Mouse (Mus musculus) liver, adult 2 months (tissue): ENCODE measurements around the gene Tmsb15b1. TPM values are rescaled to one million over a fixed set of nuclear protein-coding genes. Genes with fewer than 3 reads are reported as not detected.
"Not testable (repeated sequence)": the region's sequence is repeated elsewhere in the genome, so short reads cannot be mapped to it uniquely, and the experiment has no call there.

Experiments used
- DNase-seq: peaks from one replicate; pipeline ENCODE4 v3.0.0-alpha.2; 2011; ENCODE audit warnings: low read depth, low spot score; ENCODE audit errors: extremely low read depth
- H3K27ac ChIP-seq: fragments of 200-500 bp; replicated peaks from 2 replicates; pipeline ENCODE4 v1.5.1; 2012; ENCODE audit warnings: low read depth, mild to moderate bottlenecking, control low read depth, inconsistent platforms, low read length; ENCODE audit not compliant: insufficient read depth
- H3K27me3 ChIP-seq: fragments of 200-500 bp; 2 replicates; pipeline ENCODE4 v1.6.1; 2012; ENCODE audit warnings: mild to moderate bottlenecking, moderate library complexity, low read length, inconsistent platforms; ENCODE audit not compliant: control insufficient read depth, insufficient read depth
- H3K36me3 ChIP-seq: fragments of 200-500 bp; 2 replicates; pipeline ENCODE4 v1.6.1; 2012; ENCODE audit warnings: low read length, inconsistent platforms; ENCODE audit not compliant: control insufficient read depth, insufficient read depth
- H3K4me1 ChIP-seq: fragments of 200-500 bp; 2 replicates; pipeline ENCODE4 v1.6.1; 2011; ENCODE audit warnings: low read length; ENCODE audit not compliant: control insufficient read depth, insufficient read depth
- H3K4me3 ChIP-seq: fragments of 200-500 bp; 2 replicates; pipeline ENCODE4 v1.5.1; 2011; ENCODE audit warnings: low read depth, mild to moderate bottlenecking, control low read depth, low read length, moderate library complexity; ENCODE audit not compliant: insufficient read depth
- H3K79me2 ChIP-seq: fragments of 200-500 bp; 2 replicates; pipeline ENCODE4 v1.6.1; 2012; ENCODE audit warnings: inconsistent platforms, mild to moderate bottlenecking, low read length, moderate library complexity; ENCODE audit not compliant: control insufficient read depth, insufficient read depth
- H3K9ac ChIP-seq: fragments of 200-500 bp; 2 replicates; pipeline ENCODE4 v1.6.1; 2012; ENCODE audit warnings: low read depth, mild to moderate bottlenecking, control low read depth, inconsistent platforms, low read length
- CTCF ChIP-seq: fragments of 200-500 bp; IDR thresholded peaks from 2 replicates; pipeline ENCODE4 v1.5.1; 2011; ENCODE audit warnings: low read depth, low read length, control low read depth
- POLR2A ChIP-seq: fragments of 200-500 bp; IDR thresholded peaks from 2 replicates; pipeline ENCODE4 v1.6.1; 2011; ENCODE audit warnings: low read length, control low read depth; ENCODE audit not compliant: insufficient read depth; ENCODE audit errors: extremely low read depth
- WGBS: fragments of 180-500 bp; shearing (Covaris S2); methylation state at CpG from one replicate; pipeline ENCODE4 v1.1.7; 2018; 5-methylcytosine and 5-hydroxymethylcytosine counted together
- polyA plus RNA-seq: library from polyadenylated mRNA; depleted of rRNA; stranded (reverse); fragments of >200 nt; gene quantifications from 2 replicates; pipeline ENCODE4 v1.2.3, GENCODE M21; 2012; rRNA removed
- total RNA-seq: library from RNA; depleted of rRNA; stranded (reverse); fragments of >200 nt; gene quantifications from 2 replicates; pipeline ENCODE4 v1.2.3, GENCODE M21; 2014; rRNA removed

Gene Tmsb15b1
- total and polyA plus RNA-seq, 2 experiments = 0.43 to 1.9 TPM

- no peak for DNase-seq
- Histone ChIP-seq H3K36me3 (no peaks in the 10 kb centered on the region), H3K4me3 (no peak overlapping the region), H3K27ac (no peak overlapping the region), H3K79me2 (no peaks in the 10 kb centered on the region), H3K4me1 (no peaks in the 10 kb centered on the region), H3K9ac (no peak overlapping the region), H3K27me3 (no peaks in the 10 kb centered on the region)
- TF ChIP-seq POLR2A (no peak), CTCF (peak; percentile 31; the same call in 1 of the 2 replicates)
- WGBS = 25% methylated on average over 2 of the region's 2 CpGs
Measured at GRCm38 (mm10) chrX:136959688-136960087, 17.0 kb downstream of the Tmsb15b1 start.

DNA sequence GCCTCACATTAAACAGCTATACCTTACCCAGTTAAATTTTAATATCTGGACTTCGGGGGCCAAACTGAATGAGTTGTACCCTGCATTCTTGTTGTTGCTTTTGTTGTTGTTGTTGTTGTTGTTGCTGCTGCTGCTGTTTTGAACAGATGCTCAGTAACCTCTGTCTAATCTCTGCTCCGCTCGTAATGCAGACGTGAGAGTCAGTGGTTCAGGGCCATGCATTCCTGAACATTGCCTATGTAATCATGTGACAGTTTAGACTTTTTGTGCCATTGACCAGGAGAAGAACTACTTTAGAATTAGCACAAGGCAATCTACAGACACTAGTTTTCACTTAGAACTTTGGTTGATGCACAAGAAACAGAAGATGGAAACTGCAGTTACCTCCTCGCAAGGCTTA is 18.4 kb downstream of the Tmsb15b1 start:
- not testable (repeated sequence) for H3K4me1 ChIP-seq

GRCm38 (mm10) chrX:136957583-136958279 is 18.9 kb downstream of the Tmsb15b1 start:
- DNase-seq = peak; percentile 5
- not testable (repeated sequence) for H3K4me1 ChIP-seq, H3K36me3 ChIP-seq, H3K4me3 ChIP-seq, H3K9ac ChIP-seq, H3K27me3 ChIP-seq, H3K27ac ChIP-seq, H3K79me2 ChIP-seq
- 6% methylated on average over 13 of the region's 13 CpGs for WGBS

More for the DNA sequence above, 18.4 kb downstream of the Tmsb15b1 start:
- H3K9ac ChIP-seq, H3K27ac ChIP-seq, DNase-seq, H3K27me3 ChIP-seq, H3K79me2 ChIP-seq, H3K36me3 ChIP-seq, H3K4me3 ChIP-seq: not testable (repeated sequence)
- 51% methylated on average over 5 of the region's 5 CpGs for WGBS

DNA sequence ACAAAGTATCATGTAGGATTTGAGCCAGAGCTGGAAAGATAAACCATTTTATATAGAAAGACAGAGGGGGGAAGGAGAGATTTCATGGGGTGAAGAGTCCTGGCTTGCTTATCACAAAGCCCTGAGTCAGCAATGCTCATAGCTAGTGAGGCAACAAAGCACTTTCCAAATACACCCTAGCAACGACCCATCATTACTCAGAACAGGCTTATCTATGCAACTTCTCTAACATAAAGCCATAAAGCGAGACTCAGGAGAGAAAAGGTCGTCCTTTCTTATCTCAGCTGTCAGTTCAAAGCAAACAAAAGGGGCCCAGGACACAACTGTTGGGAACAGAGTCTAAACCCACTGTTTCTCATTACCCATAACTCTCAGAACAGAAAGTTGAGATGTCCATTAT is 38.7 kb downstream of the Tmsb15b1 start:
- H3K27ac ChIP-seq = no peak overlapping the region
- no peaks in the 10 kb centered on the region for H3K27me3 ChIP-seq
- H3K4me3 ChIP-seq = no peak overlapping the region
- no peaks in the 10 kb centered on the region for H3K79me2 ChIP-seq
- no peak for TF ChIP-seq CTCF
- TF ChIP-seq POLR2A = no peak
- no peak overlapping the region for H3K9ac ChIP-seq
- no peak for DNase-seq
- WGBS = 15% methylated on average over 3 of the region's 3 CpGs
- no peaks in the 10 kb centered on the region for H3K36me3 ChIP-seq
- H3K4me1 ChIP-seq = no peaks in the 10 kb centered on the region

- H3K4me3 ChIP-seq = no peak within 1 kb of the TSS
- no peaks in the 10 kb centered on the region for H3K4me1 ChIP-seq
- no peaks in the 10 kb centered on the region for H3K79me2 ChIP-seq
- H3K27me3 ChIP-seq = no peaks in the 10 kb centered on the region
- no peaks in the 10 kb centered on the region for H3K36me3 ChIP-seq
- TF ChIP-seq CTCF (no peak), POLR2A (no peak)
- no peak for DNase-seq
- 92% methylated on average over 14 of the region's 14 CpGs for WGBS
- no peak within 1 kb of the TSS for H3K27ac ChIP-seq
- no peak within 1 kb of the TSS for H3K9ac ChIP-seq
Measured at GRCm38 (mm10) chrX:136927031-136927430, 49.6 kb downstream of the Tmsb15b1 start, which contains the start of gene H2bfm. Gene H2bfm, plus strand, starts transcription at chrX:136927325.

GRCm38 (mm10) chrX:136925863-136926262 is 50.8 kb downstream of the Tmsb15b1 start:
- H3K4me3 ChIP-seq = no peak overlapping the region
- no peak for DNase-seq
- TF ChIP-seq POLR2A (no peak), CTCF (no peak)
- H3K4me1 ChIP-seq = no peaks in the 10 kb centered on the region
- H3K79me2 ChIP-seq = no peaks in the 10 kb centered on the region
- H3K9ac ChIP-seq = no peak overlapping the region
- H3K27me3 ChIP-seq = no peaks in the 10 kb centered on the region
- no peaks in the 10 kb centered on the region for H3K36me3 ChIP-seq
- H3K27ac ChIP-seq = no peak overlapping the region

Other genes with a start within 250 kb of the Tmsb15b1 start
- 116 and 127 TPM in 2 replicates for gene Morf4l2, start 233.2 kb downstream of the Tmsb15b1 start, total RNA-seq
- 24.8 and 26.7 TPM in 2 replicates for gene Morf4l2, start 233.2 kb downstream of the Tmsb15b1 start, polyA plus RNA-seq
- not detected in 2 replicates for gene Glra4, start 196.7 kb downstream of the Tmsb15b1 start, total RNA-seq
- not detected in 2 replicates for gene Glra4, start 196.7 kb downstream of the Tmsb15b1 start, polyA plus RNA-seq
- gene Plp1, start 154.2 kb downstream of the Tmsb15b1 start, total RNA-seq = 0.46 and 1.5 TPM in 2 replicates
- 0.57 and 1.0 TPM in 2 replicates for gene Plp1, start 154.2 kb downstream of the Tmsb15b1 start, polyA plus RNA-seq
- gene Rab9b, start 108.1 kb downstream of the Tmsb15b1 start, total RNA-seq = not detected in 2 replicates
- not detected in 2 replicates for gene Rab9b, start 108.1 kb downstream of the Tmsb15b1 start, polyA plus RNA-seq
- not detected in 2 replicates for gene H2bfm, start 49.5 kb downstream of the Tmsb15b1 start, total RNA-seq
- gene H2bfm, start 49.5 kb downstream of the Tmsb15b1 start, polyA plus RNA-seq = not detected in 2 replicates
- gene Tmsb15b2, start 1.4 kb downstream of the Tmsb15b1 start, total RNA-seq = 1.4 TPM in 1 of 2 replicates, not detected in the other
- gene Tmsb15b2, start 1.4 kb downstream of the Tmsb15b1 start, polyA plus RNA-seq = 0.51 TPM in 1 of 2 replicates, not detected in the other
- 1.3 and 2.2 TPM in 2 replicates for gene Tmsb15l, start within 50 bp of the Tmsb15b1 start, total RNA-seq
- gene Tmsb15l, start within 50 bp of the Tmsb15b1 start, polyA plus RNA-seq = 0.12 and 0.21 TPM in 2 replicates
- gene Zcchc18, start 16.3 kb upstream of the Tmsb15b1 start, total RNA-seq = 0.20 TPM in 1 of 2 replicates, not detected in the other
- gene Zcchc18, start 16.3 kb upstream of the Tmsb15b1 start, polyA plus RNA-seq = 0.04 TPM in 1 of 2 replicates, not detected in the other
- 1.5 and 1.6 TPM in 2 replicates for gene Slc25a53, start 61.4 kb upstream of the Tmsb15b1 start, total RNA-seq
- 0.81 and 0.92 TPM in 2 replicates for gene Slc25a53, start 61.4 kb upstream of the Tmsb15b1 start, polyA plus RNA-seq
- 5.4 and 6.1 TPM in 2 replicates for gene Fam199x, start 72.7 kb upstream of the Tmsb15b1 start, total RNA-seq
- gene Fam199x, start 72.7 kb upstream of the Tmsb15b1 start, polyA plus RNA-seq = 0.48 and 0.63 TPM in 2 replicates
- gene Esx1, start 145.2 kb upstream of the Tmsb15b1 start, total RNA-seq = not detected in 2 replicates
- not detected in 2 replicates for gene Esx1, start 145.2 kb upstream of the Tmsb15b1 start, polyA plus RNA-seq